Mouse (Mus musculus) yolk sac, embryonic 10.5 days (tissue): ENCODE data around the gene Barx2.

Experiments
- DNase-seq: peaks from one replicate; pipeline ENCODE4 v3.0.0-alpha.2; 2017; ENCODE audit warnings: low spot score

Gene Barx2

DNA sequence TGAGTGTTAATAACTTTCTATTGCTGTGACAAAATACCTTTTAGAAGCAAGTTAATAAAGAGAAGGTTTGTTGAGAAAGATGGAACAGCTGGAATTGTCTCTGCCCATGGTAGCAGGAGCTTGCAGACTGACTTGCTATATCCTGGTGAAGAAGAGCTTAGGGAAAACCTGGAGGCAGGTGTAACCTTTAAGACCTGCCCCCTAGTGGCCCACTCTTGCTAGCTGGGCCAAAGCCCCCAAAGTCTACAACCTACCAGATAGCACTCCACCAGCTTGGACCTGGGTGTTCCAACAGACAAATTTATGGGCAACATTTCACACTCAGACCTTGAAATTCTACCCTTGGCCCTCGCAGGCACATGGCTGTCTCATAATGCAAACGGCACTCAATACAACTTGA is 104.5 kb downstream of the Barx2 start:
- DNase-seq: no peak

DNA sequence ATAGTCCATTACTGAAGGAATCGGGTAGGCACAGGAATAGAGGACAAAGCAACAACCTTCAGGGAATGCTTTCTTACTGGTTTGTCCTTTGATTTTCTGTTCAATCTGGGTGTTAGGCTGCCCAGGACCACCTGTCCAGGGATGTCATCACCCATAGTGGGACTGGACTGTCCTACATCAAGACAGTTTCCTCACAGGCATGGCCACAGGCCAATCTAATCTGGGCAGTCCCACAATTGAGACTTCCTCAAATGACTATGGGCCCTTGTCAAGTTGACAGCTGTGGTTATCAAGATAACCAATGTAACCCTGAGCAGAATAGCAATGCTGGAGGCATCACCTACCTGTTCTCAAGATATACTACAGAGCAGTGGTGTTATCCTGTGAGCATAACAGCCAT is 110.6 kb downstream of the Barx2 start:
- DNase-seq: no peak
